ENCODE assay signal across 8 mouse cellular contexts in the genomic region with DNA sequence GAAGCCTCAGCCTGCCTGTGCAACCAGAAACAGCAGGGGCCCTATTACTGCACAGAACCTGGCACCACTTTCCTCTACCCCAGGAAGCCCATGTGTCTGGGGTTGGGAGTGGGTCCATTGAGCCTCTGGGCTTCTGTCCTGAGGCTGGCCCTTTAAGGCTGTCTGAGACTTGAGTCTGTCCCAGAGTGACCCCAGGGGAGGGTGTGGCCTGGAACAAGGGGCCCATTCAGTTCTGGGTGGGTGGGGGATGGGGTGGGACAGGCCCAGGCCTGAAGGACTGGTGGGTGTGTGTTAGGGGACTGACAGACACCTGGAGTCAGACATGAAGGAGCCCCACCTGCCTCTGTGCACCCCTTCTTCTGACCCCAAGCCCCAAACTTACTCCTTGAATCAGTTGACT. TPM values are rescaled to one million over a fixed set of nuclear protein-coding genes. Genes with fewer than 3 reads are reported as not detected.
DNase-seq lines count a peak whose midpoint lies in the region; ATAC-seq lines count a peak whose summit lies in the region.

No protein-coding gene starts in this region.

- no peak overlapping the region for H3K9ac ChIP-seq in midbrain, embryonic 12.5 days (replicated peaks)
- no peak overlapping the region for H3K9ac ChIP-seq in midbrain, embryonic 15.5 days
- no peak overlapping the region for H3K9ac ChIP-seq in neural tube, embryonic 15.5 days (replicated peaks)
- H3K9ac ChIP-seq in midbrain, embryonic 16.5 days (ENCODE audit: low read depth, low read length), result no peak overlapping the region

- no peak for ATAC-seq in midbrain, embryonic 12.5 days (ENCODE audit: low FRiP score, low read depth)
- ATAC-seq in midbrain, embryonic 15.5 days (replicated peaks), result no peak
- ATAC-seq in neural tube, embryonic 15.5 days (ENCODE audit: low FRiP score), result no peak
- ATAC-seq in midbrain, embryonic 16.5 days, result no peak

- peaks cover 80% of the 10 kb centered on the region for H3K4me1 ChIP-seq in midbrain, embryonic 12.5 days
- peaks cover 47% of the 10 kb centered on the region for H3K4me1 ChIP-seq in midbrain, embryonic 15.5 days
- H3K4me1 ChIP-seq in neural tube, embryonic 15.5 days, result peaks cover 88% of the 10 kb centered on the region
- H3K4me1 ChIP-seq in midbrain, embryonic 16.5 days (ENCODE audit: control insufficient read depth, insufficient read depth, low read length), result peaks cover 22% of the 10 kb centered on the region

- no peaks in the 10 kb centered on the region for H3K9me3 ChIP-seq in midbrain, embryonic 12.5 days
- no peaks in the 10 kb centered on the region for H3K9me3 ChIP-seq in midbrain, embryonic 15.5 days
- no peaks in the 10 kb centered on the region for H3K9me3 ChIP-seq in neural tube, embryonic 15.5 days (replicated peaks)
- H3K9me3 ChIP-seq in midbrain, embryonic 16.5 days (replicated peaks; ENCODE audit: control insufficient read depth, low read length, poor library complexity, severe bottlenecking), result no peaks in the 10 kb centered on the region

- peak; percentile 73 for DNase-seq in gastrocnemius, postnatal 25 days
- peak; percentile 81 to 83 for DNase-seq in kidney, postnatal 36 days
- DNase-seq in cerebellum, adult 9-11 months, result no peak
- DNase-seq in right cerebral cortex, postnatal 14 days, result no peak

- peaks cover 18% of the 10 kb centered on the region for H3K27me3 ChIP-seq in midbrain, embryonic 12.5 days
- H3K27me3 ChIP-seq in midbrain, embryonic 15.5 days (replicated peaks), result no peaks in the 10 kb centered on the region
- no peaks in the 10 kb centered on the region for H3K27me3 ChIP-seq in neural tube, embryonic 15.5 days (replicated peaks)
- H3K27me3 ChIP-seq in midbrain, embryonic 16.5 days (ENCODE audit: control insufficient read depth, insufficient read depth, low read depth, low read length), result no peaks in the 10 kb centered on the region

- H3K36me3 ChIP-seq in midbrain, embryonic 12.5 days, result no peaks in the 10 kb centered on the region
- H3K36me3 ChIP-seq in midbrain, embryonic 15.5 days (replicated peaks), result no peaks in the 10 kb centered on the region
- H3K36me3 ChIP-seq in neural tube, embryonic 15.5 days, result peaks cover 6% of the 10 kb centered on the region; the same call in 1 of the 2 replicates
- no peaks in the 10 kb centered on the region for H3K36me3 ChIP-seq in midbrain, embryonic 16.5 days (ENCODE audit: control insufficient read depth, insufficient read depth, low read length)

- 0 out of 2 replicates have a peak overlapping the region, but pooled peaks have one; percentile 25 for H3K27ac ChIP-seq in midbrain, embryonic 12.5 days (replicated peaks)
- no peak overlapping the region for H3K27ac ChIP-seq in midbrain, embryonic 15.5 days
- no peak overlapping the region for H3K27ac ChIP-seq in neural tube, embryonic 15.5 days (replicated peaks)
- H3K27ac ChIP-seq in midbrain, embryonic 16.5 days (ENCODE audit: low read length), result no peak overlapping the region

- no peak overlapping the region for H3K4me3 ChIP-seq in midbrain, embryonic 12.5 days
- H3K4me3 ChIP-seq in midbrain, embryonic 15.5 days, result no peak overlapping the region
- no peak overlapping the region for H3K4me3 ChIP-seq in neural tube, embryonic 15.5 days (replicated peaks)
- H3K4me3 ChIP-seq in midbrain, embryonic 16.5 days (ENCODE audit: low read depth, low read length), result no peak overlapping the region

- H3K4me2 ChIP-seq in midbrain, embryonic 12.5 days (replicated peaks), result no peak overlapping the region
- H3K4me2 ChIP-seq in midbrain, embryonic 15.5 days, result no peak overlapping the region
- H3K4me2 ChIP-seq in neural tube, embryonic 15.5 days, result peak overlapping the region; percentile 34; the same call in 1 of the 2 replicates
- no peak overlapping the region for H3K4me2 ChIP-seq in midbrain, embryonic 16.5 days (ENCODE audit: low read length)

RNA-seq across cellular contexts. Expression of gene Smim24, which starts 21.8 kb away (rescaled TPM):
- 2.1 and 2.8 TPM in 2 replicates for polyA plus RNA-seq in midbrain, embryonic 12.5 days (2016; fragmentation: Nextera tagmentation; extraction: Ambion mirVana)
- 1.4 and 1.6 TPM in 2 replicates for polyA plus RNA-seq in midbrain, embryonic 15.5 days (2015; fragmentation: Nextera tagmentation; extraction: Ambion mirVana)
- under 1 TPM in 1 of 2 experiments, not detected in 1; 0.67 TPM for total RNA-seq in gastrocnemius, postnatal 25 days (2021)
- 2.5 and 9.3 TPM in 2 replicates for polyA plus RNA-seq in neural tube, embryonic 15.5 days (2015; fragmentation: Nextera tagmentation; extraction: Ambion mirVana)
- polyA plus RNA-seq in midbrain, embryonic 16.5 days (2015; fragmentation: Nextera tagmentation; extraction: Ambion mirVana), result 1.2 and 1.4 TPM in 2 replicates

RNA-seq across cellular contexts. Expression of gene Gm48552, which starts 25.9 kb away (rescaled TPM):
- 0.50 and 2.3 TPM in 2 replicates for polyA plus RNA-seq in midbrain, embryonic 12.5 days (2016; fragmentation: Nextera tagmentation; extraction: Ambion mirVana)
- polyA plus RNA-seq in midbrain, embryonic 15.5 days (2015; fragmentation: Nextera tagmentation; extraction: Ambion mirVana), result 2.7 and 3.3 TPM in 2 replicates
- total RNA-seq in gastrocnemius, postnatal 25 days (2021), result under 1 TPM in 1 of 2 experiments, not detected in 1; 0.59 TPM
- polyA plus RNA-seq in neural tube, embryonic 15.5 days (2015; fragmentation: Nextera tagmentation; extraction: Ambion mirVana), result 3.4 and 3.6 TPM in 2 replicates
- 2.3 and 3.3 TPM in 2 replicates for polyA plus RNA-seq in midbrain, embryonic 16.5 days (2015; fragmentation: Nextera tagmentation; extraction: Ambion mirVana)

RNA-seq across cellular contexts. Expression of gene Gm48551, which starts 30.4 kb away (rescaled TPM):
- polyA plus RNA-seq in midbrain, embryonic 12.5 days (2016; fragmentation: Nextera tagmentation; extraction: Ambion mirVana), result 4.2 and 5.5 TPM in 2 replicates
- 8.4 and 9.3 TPM in 2 replicates for polyA plus RNA-seq in midbrain, embryonic 15.5 days (2015; fragmentation: Nextera tagmentation; extraction: Ambion mirVana)
- total RNA-seq in gastrocnemius, postnatal 25 days (2021), result 1 to 10 TPM in 1 of 2 experiments, under 1 TPM in 1; 0.78 to 1.0 TPM
- polyA plus RNA-seq in neural tube, embryonic 15.5 days (2015; fragmentation: Nextera tagmentation; extraction: Ambion mirVana), result 5.7 and 7.2 TPM in 2 replicates
- 6.1 and 8.2 TPM in 2 replicates for polyA plus RNA-seq in midbrain, embryonic 16.5 days (2015; fragmentation: Nextera tagmentation; extraction: Ambion mirVana)

RNA-seq across cellular contexts. Expression of gene Dohh, which starts 30.5 kb away (rescaled TPM):
- 63.5 and 67.2 TPM in 2 replicates for polyA plus RNA-seq in midbrain, embryonic 12.5 days (2016; fragmentation: Nextera tagmentation; extraction: Ambion mirVana)
- 90.4 and 92.6 TPM in 2 replicates for polyA plus RNA-seq in midbrain, embryonic 15.5 days (2015; fragmentation: Nextera tagmentation; extraction: Ambion mirVana)
- total RNA-seq in gastrocnemius, postnatal 25 days (2021), result 10 to 100 TPM; 41.1 to 41.2 TPM
- 101 TPM in 2 replicates for polyA plus RNA-seq in neural tube, embryonic 15.5 days (2015; fragmentation: Nextera tagmentation; extraction: Ambion mirVana)
- polyA plus RNA-seq in midbrain, embryonic 16.5 days (2015; fragmentation: Nextera tagmentation; extraction: Ambion mirVana), result 77.5 and 86.2 TPM in 2 replicates

RNA-seq across cellular contexts. Expression of gene Fzr1, which starts 36.4 kb away (rescaled TPM):
- 135 and 139 TPM in 2 replicates for polyA plus RNA-seq in midbrain, embryonic 12.5 days (2016; fragmentation: Nextera tagmentation; extraction: Ambion mirVana)
- 153 and 159 TPM in 2 replicates for polyA plus RNA-seq in midbrain, embryonic 15.5 days (2015; fragmentation: Nextera tagmentation; extraction: Ambion mirVana)
- 10 to 100 TPM; 13.5 to 14.0 TPM for total RNA-seq in gastrocnemius, postnatal 25 days (2021)
- polyA plus RNA-seq in neural tube, embryonic 15.5 days (2015; fragmentation: Nextera tagmentation; extraction: Ambion mirVana), result 132 and 146 TPM in 2 replicates
- 145 and 146 TPM in 2 replicates for polyA plus RNA-seq in midbrain, embryonic 16.5 days (2015; fragmentation: Nextera tagmentation; extraction: Ambion mirVana)

Comparison
In these comparisons a context has a peak if more than half of its experiments do, and no peak if none do; other contexts are left out.
1. DNase-seq: peak in gastrocnemius, postnatal 25 days (single experiment) and kidney, postnatal 36 days (2 of 2); none in cerebellum, adult 9-11 months (single experiment) and right cerebral cortex, postnatal 14 days (single experiment).